Mouse (Mus musculus): ENCODE data around the gene S100a11. TPM values are rescaled to one million over a fixed set of nuclear protein-coding genes. Genes with fewer than 3 reads are reported as not detected.

Gene S100a11
- total RNA-seq, 2 experiments from 2014 or later: 97.8 to 1,648 TPM

DNA sequence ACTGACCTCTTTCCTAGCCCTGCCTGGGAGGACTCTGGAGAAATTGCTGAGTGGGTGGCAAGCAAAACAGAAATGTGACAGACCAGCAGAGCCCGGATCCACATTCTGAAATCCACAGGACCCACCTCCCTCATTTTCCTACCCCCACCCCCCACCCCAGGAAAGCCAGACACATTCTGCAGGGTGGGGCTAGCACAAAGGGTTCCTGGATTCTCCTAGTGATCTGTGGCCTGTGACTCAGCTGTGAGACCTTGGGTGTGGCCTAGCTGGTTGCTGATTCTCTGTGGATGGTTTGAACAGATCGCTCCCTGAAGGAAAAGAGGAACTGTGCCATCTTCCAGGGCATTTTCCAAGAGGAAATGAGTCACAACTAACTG, 35.6 kb downstream of the S100a11 start:
- peak; percentile 66 for ATAC-seq (replicated peaks; ENCODE audit: poor library complexity, severe bottlenecking)

- no peak for ATAC-seq (replicated peaks; ENCODE audit: poor library complexity, severe bottlenecking)
Measured at GRCm38 (mm10) chr3:93556599-93556998, 36.3 kb downstream of the S100a11 start.

DNA sequence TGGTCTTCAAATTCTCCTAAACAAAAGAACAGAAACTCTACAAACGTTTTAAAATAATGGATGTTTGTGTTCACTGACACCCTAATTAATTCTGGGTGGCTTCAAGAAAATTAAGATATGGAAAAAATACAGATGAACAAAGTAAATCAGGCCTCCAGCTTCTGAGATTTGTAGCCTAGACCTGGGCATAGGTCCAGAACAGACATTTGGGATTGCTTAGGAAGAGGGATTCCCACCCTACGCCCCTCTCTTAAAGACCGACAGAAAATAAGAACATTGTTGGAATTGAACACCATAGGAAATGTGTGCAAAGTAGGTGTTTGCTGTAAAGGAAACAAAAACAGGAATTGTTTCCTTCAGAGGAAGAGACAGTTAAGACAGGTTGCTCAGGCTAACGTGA, 37.2 kb downstream of the S100a11 start:
- ATAC-seq (replicated peaks; ENCODE audit: poor library complexity, severe bottlenecking): no peak

- ATAC-seq (replicated peaks; ENCODE audit: poor library complexity, severe bottlenecking): no peak
Measured at GRCm38 (mm10) chr3:93559961-93560360, 39.7 kb downstream of the S100a11 start.

GRCm38 (mm10) chr3:93562372-93562771, 42.1 kb downstream of the S100a11 start:
- ATAC-seq (replicated peaks; ENCODE audit: poor library complexity, severe bottlenecking): peak; percentile 34; the same call in 1 of the 2 replicates

- ATAC-seq (replicated peaks; ENCODE audit: poor library complexity, severe bottlenecking): no peak
Measured at GRCm38 (mm10) chr3:93563216-93563615, 42.9 kb downstream of the S100a11 start.

DNA sequence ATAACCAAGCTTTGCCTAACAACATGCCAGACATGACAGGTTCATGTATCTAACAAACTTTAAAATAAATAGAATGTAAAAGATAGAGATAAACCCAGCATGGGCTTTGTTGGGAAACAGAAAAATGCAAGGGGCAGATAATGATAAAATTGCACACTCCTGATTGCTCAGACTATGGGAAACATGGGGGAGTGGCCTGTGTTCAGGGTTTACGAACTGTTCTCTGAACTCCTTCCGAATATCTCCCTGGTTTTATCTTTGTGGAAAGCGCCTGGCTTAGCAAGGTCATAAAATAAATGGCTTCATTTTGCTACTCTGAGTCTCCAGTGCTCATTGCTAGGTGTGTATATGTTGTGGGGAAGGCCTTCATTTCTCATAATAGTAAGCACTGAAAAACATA, 46.6 kb downstream of the S100a11 start:
- ATAC-seq (replicated peaks; ENCODE audit: poor library complexity, severe bottlenecking): no peak

GRCm38 (mm10) chr3:93567721-93568120, 47.4 kb downstream of the S100a11 start:
- no peak for ATAC-seq (replicated peaks; ENCODE audit: poor library complexity, severe bottlenecking)

DNA sequence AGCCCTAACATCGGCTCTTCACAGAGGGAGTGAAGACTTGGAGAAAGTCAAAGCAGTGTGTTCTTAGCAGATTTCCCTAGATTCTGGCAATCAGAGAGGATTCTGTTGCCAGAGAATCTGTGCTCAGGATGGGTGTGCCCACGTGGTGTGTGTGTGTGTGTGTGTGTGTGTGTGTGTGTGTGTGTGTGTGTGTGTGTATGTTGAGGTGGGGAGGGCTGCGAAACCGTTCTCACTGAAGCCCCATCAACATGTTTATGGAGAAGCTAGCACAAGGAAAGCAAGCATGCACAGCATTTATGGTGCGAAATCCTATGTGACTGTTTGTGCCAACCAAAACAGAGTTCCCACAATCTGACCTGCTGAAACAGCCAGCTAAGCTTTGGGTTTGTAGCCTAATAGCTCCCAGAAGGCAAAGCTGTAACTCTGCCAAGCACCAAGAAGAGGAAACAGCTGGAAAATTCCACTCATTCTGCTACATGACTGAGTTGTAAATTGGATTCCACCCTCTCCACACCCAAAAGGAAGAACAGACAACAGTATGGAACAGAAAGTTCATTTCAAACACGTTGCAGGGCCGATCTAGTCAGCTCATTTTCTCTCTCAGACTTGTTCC, 48.2 kb downstream of the S100a11 start:
- ATAC-seq (replicated peaks; ENCODE audit: poor library complexity, severe bottlenecking): no peak

GRCm38 (mm10) chr3:93569046-93569445, 48.8 kb downstream of the S100a11 start:
- no peak for ATAC-seq (replicated peaks; ENCODE audit: poor library complexity, severe bottlenecking)

- peak; percentile 92 for ATAC-seq (replicated peaks; ENCODE audit: poor library complexity, severe bottlenecking)
Measured at GRCm38 (mm10) chr3:93572058-93572791, 51.9 kb downstream of the S100a11 start.

Other genes starting within 250 kb of the S100a11 start
- gene Flg, start 247.0 kb upstream of the S100a11 start, total RNA-seq (2014; fragmentation: Nextera tagmentation): not detected in 2 replicates
- gene Flg, start 247.0 kb upstream of the S100a11 start, total RNA-seq (2017): not detected in 2 replicates
- not detected in 2 replicates for gene Hrnr, start 200.7 kb upstream of the S100a11 start, total RNA-seq (2014; fragmentation: Nextera tagmentation)
- not detected in 2 replicates for gene Hrnr, start 200.7 kb upstream of the S100a11 start, total RNA-seq (2017)
- gene Rptn, start 126.8 kb upstream of the S100a11 start, total RNA-seq (2014; fragmentation: Nextera tagmentation): not detected in 2 replicates
- gene Rptn, start 126.8 kb upstream of the S100a11 start, total RNA-seq (2017): not detected in 2 replicates
- 0.11 and 0.15 TPM in 2 replicates for gene Tchh, start 78.2 kb upstream of the S100a11 start, total RNA-seq (2014; fragmentation: Nextera tagmentation)
- 0.10 and 0.43 TPM in 2 replicates for gene Tchh, start 78.2 kb upstream of the S100a11 start, total RNA-seq (2017)
- gene Tchhl1, start 51.7 kb upstream of the S100a11 start, total RNA-seq (2014; fragmentation: Nextera tagmentation): not detected in 2 replicates
- gene Tchhl1, start 51.7 kb upstream of the S100a11 start, total RNA-seq (2017): not detected in 2 replicates
- 146 and 257 TPM in 2 replicates for gene S100a10, start 34.6 kb downstream of the S100a11 start, total RNA-seq (2014; fragmentation: Nextera tagmentation)
- gene S100a10, start 34.6 kb downstream of the S100a11 start, total RNA-seq (2017): 203 and 212 TPM in 2 replicates
- gene Tdpoz2, start 132.2 kb downstream of the S100a11 start, total RNA-seq (2014; fragmentation: Nextera tagmentation): not detected in 2 replicates
- not detected in 2 replicates for gene Tdpoz2, start 132.2 kb downstream of the S100a11 start, total RNA-seq (2017)
- gene Tdpoz1, start 155.8 kb downstream of the S100a11 start, total RNA-seq (2014; fragmentation: Nextera tagmentation): not detected in 2 replicates
- not detected in 2 replicates for gene Tdpoz1, start 155.8 kb downstream of the S100a11 start, total RNA-seq (2017)
- not detected in 2 replicates for gene Gm37596, start 172.6 kb downstream of the S100a11 start, total RNA-seq (2014; fragmentation: Nextera tagmentation)
- not detected in 2 replicates for gene Gm37596, start 172.6 kb downstream of the S100a11 start, total RNA-seq (2017)

Data from granulocyte monocyte progenitor cell, adult 5-6 weeks (primary cell).